Mouse (Mus musculus): ENCODE results near the gene Ttll5. TPM values are rescaled to one million over a fixed set of nuclear protein-coding genes. Genes with fewer than 3 reads are reported as not detected.

The Ttll5 gene
- 8.1 TPM for polyA plus RNA-seq (2014; fragmentation: Illumina TruSeq; extraction: RNeasy Lipid Tissue Mini Kit (QIAGEN cat#74804); ENCODE audit: low read depth, low replicate concordance)

GRCm38 (mm10) chr12:85824438-85825264, at the start of gene Ttll5, which contains the start of gene Erg28:
Ttll5 (plus strand) TSS chr12:85824659.
Erg28 (minus strand) TSS chr12:85824550.

DNA sequence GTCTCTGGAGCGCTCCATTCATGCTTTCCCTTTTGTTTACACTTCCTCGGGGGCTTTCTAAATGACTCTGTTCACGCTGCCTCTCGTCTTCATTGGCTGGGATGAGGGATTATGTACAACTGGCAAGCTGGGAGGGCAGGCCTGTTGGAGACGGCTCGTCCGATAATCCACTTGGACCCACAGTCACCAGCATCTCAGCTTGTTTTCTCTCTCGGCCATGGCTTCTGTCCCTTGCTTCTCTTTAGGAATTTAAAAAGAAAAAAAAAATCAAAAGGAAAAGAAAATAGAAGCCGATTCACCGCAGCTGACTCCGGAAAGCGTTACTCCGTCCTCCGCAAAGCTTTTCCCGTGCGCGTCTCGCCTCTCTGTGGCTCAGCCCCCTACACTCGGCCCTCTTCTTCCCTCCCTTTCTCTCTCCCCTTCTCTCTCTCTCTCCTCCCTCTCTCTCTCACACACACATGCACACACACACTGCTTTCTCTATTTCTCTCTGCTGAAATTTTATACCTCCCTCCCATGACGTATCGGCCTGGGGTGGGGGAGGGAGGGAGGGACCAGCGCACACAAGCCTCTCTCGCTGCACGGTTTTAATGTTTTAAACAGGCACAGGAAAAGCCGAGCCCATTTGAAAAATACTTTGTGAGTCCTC, 254.2 kb downstream of the Ttll5 start, which contains the start of gene Tgfb3:
Gene Tgfb3, minus strand, starts transcription at position 489 of the 649 bp plus-strand sequence.

GRCm38 (mm10) chr12:86082481-86083012, 258.1 kb downstream of the Ttll5 start, which contains the start of gene Ift43:
Ift43 (plus strand) TSS chr12:86082541.

Other genes with a start within 250 kb of the Ttll5 start
- gene Jdp2, start 225.6 kb upstream of the Ttll5 start, polyA plus RNA-seq (2014; fragmentation: Illumina TruSeq; extraction: RNeasy Lipid Tissue Mini Kit (QIAGEN cat#74804); ENCODE audit: low read depth, low replicate concordance), result 0.77 TPM
- gene Batf, start 138.0 kb upstream of the Ttll5 start, polyA plus RNA-seq (2014; fragmentation: Illumina TruSeq; extraction: RNeasy Lipid Tissue Mini Kit (QIAGEN cat#74804); ENCODE audit: low read depth, low replicate concordance), result not detected
- gene Flvcr2, start 78.1 kb upstream of the Ttll5 start, polyA plus RNA-seq (2014; fragmentation: Illumina TruSeq; extraction: RNeasy Lipid Tissue Mini Kit (QIAGEN cat#74804); ENCODE audit: low read depth, low replicate concordance), result 23.8 TPM
- gene Erg28, start 109 bp upstream of the Ttll5 start, polyA plus RNA-seq (2014; fragmentation: Illumina TruSeq; extraction: RNeasy Lipid Tissue Mini Kit (QIAGEN cat#74804); ENCODE audit: low read depth, low replicate concordance), result 95.0 TPM